Mouse (Mus musculus) cerebellum, postnatal 10 days (tissue): ENCODE measurements around the gene Pcbp3.

ENCODE experiments used
- DNase-seq, 2 experiments: peaks; one replicate each; pipeline ENCODE4 v3.0.0; 2021; ENCODE audit warnings: mixed read lengths in 2 of 2

The Pcbp3 gene

DNA sequence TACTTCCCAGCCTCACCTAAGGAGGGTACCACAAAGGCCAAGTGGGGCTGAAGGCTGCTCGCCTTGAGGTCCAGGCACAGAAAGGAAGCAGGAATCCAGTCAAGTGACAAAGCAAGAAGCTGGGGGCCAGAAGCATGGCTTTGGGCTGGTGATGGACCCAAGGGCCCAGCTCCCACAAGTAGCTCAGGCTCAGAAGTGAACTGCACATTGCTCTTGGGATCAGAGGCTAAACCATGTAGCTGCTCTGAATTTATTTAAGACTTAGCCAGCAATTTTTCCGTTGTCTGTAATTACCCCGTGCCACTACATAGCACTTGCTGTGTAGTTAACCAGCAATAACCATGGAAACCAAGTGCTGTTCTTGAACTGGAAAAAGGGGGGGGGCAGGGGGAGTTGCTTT lies 117.3 kb downstream of the Pcbp3 start:
- DNase-seq = no peak

DNA sequence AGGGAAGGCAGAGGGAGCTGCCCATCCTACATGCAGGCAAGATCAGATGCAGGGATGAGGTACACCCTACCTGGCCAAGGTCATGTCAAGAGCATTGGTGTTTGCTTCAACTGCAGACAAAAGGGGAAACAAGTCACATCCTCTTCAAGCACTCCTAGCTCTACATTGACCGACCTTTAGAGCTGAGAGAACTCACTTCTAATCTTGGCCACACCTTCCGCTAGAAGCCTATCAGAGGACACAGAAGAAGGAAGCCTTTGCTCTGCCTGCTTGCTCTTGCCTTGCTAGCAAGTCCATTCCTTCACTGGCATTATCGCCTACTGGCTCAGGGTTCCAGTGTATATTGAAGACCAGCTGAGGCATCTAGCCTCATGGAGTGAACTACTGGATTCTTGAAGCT lies 119.6 kb downstream of the Pcbp3 start:
- no peak for DNase-seq

DNA sequence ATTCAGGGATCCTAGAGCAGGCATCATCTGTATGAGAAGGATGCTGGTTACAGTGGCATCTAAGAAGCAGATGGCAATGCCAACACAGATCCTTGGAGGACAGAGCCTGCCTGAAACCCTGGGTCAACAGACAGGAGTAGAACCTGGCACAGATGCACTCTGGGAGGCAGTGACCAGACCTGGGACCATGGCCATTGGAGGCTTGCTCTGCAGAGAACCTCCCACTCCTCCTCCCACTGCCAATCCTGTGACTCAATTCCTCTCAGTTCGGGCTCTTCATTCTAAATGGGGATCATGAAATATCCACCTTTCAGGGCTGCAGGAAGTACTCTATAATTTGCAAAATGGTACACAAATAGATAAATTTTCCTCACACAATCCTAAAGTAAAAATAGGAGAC lies 120.5 kb downstream of the Pcbp3 start:
- DNase-seq = no peak

DNA sequence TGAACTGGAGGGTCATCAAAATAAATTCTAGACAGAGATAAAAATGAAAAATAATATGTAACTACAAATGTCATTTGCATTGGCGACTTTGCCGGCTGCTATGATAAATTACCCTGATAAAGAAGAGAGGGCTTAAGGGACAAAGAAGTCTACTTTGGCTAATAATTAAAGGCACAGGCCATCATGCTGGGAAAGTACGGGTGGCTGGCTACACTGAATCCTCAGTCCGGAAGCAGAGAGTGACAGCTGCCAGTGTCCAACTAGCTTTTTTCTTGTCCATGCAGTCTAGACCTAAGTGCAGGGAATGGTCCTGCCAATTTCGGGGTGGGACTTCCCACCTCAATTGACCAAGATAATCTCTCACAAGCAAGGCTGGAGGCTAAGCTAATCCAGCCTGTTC lies 121.1 kb downstream of the Pcbp3 start:
- DNase-seq = no peak

DNA sequence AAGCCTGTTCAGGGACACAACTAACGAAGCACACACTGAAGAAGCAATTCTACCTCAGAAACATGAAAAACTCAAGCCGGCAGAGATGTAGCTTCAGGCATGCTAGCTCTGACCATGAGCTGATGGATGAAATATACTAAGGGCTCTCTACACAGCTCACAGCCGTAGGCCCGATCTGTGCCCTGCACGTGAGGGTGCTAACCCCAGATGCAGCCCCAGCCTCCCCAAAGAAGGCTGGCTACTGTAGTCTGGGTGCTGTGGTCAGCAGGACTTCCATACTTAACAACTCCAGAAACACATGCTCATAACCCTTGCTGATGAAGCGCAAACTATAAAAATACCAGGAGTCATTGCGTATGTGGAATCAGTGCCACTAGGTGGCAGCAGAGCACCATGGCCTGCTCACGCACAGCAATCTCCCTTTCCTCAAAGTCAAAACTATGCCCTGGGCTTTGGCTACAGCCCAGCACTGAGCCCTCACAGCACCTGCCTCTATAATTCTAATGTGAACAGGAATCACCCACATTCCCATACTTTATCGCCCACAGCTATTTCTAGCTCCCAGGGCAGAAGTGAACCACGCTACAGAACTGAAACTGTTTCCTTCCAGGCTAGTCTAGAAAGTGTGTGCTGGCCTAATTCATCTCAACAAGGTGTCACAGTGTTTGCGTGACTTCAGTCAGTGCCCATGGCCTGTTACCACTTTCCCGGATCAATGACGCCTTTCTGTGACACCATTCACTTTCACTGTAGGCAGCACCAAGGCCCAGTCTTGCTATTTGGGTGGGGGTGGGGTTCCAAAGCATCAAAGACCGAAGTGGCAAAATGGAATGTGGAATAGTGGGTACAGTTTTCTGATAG lies 126.0 kb downstream of the Pcbp3 start:
- DNase-seq = peak; percentile 95 to 97

DNA sequence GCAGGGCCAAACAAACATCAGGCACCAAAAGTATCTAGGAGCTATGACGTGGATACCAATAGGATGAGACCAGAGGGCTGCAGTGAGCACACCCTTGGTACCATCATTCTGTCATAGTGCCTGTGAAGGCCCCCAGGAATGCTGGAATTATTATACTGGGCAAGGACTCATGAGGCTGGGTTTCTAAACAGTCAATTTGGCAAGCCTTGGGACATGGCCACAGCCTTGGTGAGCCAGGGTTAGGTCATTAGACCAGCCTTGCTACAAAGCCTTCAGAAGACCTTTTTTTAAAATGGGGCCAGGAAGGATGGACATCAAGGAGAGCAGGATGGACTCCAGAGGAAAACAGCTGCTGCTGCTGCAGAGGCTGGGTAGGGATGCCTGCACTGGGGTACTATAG lies 128.8 kb downstream of the Pcbp3 start:
- no peak for DNase-seq

DNA sequence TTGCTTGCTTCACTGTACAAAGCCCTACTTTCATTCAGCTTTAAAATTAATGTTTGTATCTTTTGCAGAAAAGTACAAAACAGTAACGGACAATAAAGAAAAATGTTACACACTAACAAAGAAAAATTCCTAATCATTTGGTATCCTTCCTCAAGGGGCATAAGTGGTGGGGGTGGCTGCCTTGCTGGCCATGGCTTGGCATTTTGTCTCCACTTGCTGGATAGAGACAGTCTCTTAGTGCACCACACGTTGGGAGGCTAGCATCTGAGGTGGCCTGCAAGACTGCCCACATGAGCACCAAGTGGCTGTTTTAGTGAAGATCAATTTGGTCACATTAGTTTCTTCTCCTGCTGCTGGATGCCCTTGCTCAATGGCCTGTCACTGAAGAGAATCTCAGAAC lies 129.8 kb downstream of the Pcbp3 start:
- no peak for DNase-seq

DNA sequence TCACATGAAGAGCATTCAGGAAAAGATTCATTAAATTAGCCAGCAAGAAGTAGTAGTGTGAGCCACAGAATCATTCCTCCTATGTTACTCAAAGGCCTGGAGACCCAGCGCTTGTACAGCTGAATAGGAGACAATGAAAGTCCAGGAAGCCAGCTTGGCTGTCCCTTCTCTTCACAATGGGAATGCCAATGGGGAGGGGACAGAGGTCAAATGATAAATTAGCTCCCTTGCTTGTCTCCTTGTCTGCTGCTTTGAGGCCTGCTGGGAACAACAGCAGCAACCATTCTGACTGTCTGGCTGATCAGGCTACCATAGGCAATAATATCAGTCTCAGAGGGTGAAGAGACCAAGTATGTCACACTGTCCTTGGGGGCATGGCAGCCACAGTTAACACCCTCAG lies 130.5 kb downstream of the Pcbp3 start:
- DNase-seq = no peak

DNA sequence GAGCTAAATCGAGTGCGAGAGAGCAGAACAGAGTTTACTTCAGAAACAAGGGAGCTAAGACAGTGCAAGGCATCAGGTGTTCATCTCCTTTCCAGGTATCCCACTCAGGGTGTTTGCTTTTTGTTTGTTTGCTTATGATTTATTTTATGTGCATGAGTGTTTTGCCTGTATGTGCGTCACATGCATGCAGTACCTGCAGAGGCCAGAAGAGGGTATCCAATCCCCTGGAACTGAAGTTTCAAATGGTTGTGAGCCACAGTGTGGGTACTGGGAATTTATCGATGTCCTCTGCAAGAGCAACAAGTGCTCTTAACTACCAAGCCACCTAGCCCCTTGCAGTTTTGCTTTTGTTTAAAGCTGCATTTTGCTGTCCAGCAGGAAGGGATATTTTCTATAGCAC lies 132.8 kb downstream of the Pcbp3 start:
- DNase-seq = no peak

DNA sequence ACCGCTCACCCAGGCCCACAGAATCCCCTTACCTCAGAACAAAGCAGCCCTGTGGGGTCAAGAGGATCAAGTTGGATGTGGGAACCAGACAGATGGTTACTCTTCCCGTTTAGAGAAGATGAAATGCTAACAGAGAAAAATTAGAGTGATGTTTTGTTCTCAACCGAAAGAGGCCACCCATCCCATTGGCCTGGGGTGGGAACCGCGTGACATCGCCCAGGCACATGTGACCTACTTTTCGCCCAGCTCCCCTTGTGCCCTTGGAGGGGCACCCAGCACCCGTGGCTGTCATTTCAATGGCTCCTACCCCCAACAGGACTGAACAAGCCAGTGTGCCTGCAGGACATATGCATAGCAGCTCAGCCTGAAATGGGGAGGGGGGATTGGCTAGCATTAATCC lies 139.0 kb downstream of the Pcbp3 start:
- no peak for DNase-seq

DNA sequence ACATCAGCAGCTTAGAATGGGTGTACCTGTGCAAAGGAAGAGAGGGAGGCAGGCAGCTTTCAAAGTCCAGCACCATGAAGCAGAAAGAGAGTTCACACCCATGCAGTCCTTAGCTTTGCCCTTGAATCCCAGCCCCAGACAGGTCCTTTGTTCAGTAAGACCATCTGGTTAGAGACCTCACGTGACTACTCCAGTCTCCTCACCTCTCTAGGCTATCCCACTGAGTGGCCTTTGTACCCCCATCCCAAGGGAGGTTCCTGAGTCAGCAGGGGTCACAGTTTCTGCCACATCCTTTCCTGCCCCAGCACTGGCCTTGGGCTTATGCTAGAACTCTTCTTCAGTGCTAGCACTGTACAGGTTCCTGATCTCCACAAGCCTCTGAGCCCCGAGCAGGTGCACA lies 142.4 kb downstream of the Pcbp3 start:
- DNase-seq = no peak

DNA sequence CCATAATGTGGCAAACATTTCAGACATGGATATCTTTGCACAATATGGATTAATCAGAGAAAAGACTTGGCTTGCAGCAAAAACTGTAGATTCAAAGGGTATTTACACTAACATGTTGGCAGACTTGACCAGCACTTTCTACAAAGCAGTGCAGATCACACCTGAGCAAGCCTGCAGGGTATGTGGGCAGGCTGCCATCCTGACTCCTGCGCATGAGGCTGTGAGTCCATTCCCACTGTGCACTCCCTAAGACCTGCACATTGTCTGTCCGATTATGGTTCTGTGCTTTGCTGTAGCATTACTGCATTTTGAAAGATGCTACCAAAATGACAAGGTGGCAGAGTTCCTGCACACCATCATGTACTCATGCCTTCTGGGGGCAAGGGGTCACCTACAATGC lies 143.3 kb downstream of the Pcbp3 start:
- peak; percentile 57 to 73 for DNase-seq

DNA sequence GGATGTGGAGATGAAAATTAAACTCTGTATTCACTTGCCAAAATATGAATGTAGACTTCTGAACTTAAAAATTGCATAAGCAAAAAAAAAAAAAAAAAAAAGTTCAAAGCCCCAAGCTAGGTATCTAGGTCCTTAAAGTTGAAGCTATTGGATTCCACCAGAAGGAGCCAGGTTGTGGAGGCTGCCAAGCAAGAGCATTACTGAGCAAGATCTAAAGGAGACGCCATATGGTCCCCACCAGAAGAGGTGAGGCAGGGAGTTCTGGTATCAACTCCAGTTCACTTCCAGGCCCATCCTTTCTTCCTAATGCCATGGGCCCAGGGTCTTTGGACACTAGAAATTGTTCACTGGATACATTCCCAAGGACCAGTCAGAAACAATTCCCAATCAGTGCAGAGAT lies 144.8 kb downstream of the Pcbp3 start:
- DNase-seq = peak in 1 of 2 experiments; percentile 33

DNA sequence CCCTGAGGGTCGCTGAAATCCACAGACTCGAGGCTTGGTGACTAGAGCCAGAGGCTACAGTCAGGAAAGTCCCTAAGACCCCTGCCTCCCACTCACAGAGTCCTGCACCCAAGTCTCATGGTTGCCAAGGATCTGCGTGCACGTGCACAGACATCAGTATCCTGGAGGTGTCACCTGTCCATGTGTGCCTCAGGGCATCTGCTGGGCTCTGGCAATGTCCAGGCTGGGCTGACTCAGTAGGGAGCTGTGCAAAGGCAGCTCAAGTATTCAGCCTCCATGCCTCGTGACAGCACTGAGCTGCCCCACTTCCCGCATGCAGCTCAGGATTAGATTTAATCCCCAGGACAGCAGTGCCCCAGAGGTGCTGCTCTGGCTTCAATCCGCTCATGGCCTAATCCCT lies 145.3 kb downstream of the Pcbp3 start:
- DNase-seq = peak; percentile 48 to 51

DNA sequence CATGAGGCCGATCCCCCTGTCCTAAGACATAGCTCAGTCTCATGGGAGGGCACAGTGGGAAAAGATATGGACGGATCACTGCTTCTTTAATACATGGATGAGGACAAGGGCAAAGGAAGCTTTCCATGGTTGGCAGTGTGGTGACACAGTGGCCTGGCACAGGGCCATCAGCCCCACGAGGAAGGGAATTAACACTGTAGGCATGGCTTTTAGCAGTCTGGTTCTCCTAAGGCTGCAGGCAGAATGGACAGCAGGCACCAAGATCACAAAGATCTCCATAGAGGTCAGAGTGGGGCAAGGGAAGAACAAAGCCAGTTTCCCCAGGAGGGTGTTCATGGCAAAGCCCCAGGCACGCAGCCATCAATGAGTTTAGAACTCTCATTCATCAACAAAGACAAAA lies 146.2 kb downstream of the Pcbp3 start:
- peak; percentile 87 for DNase-seq

DNA sequence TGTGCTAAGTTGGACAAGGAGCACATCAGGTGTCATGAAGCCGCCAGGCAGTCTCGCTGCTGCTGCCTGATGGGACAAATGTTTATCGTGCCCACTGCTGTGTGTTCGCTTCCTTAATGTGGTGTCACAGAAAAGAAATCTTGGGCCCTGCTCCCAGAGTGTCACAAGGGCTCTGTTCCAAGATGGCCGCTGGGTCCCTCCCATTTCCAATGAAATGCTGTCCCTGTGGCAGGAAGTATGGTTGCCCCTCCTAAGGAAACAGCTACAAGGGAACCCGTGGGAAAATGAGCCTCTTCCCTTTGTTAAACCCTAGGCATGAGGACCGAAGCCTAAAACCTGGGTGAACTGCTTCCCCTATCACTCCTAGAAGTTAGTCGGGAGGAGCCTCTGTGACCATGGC lies 146.9 kb downstream of the Pcbp3 start:
- peak; percentile 32 to 43 for DNase-seq

DNA sequence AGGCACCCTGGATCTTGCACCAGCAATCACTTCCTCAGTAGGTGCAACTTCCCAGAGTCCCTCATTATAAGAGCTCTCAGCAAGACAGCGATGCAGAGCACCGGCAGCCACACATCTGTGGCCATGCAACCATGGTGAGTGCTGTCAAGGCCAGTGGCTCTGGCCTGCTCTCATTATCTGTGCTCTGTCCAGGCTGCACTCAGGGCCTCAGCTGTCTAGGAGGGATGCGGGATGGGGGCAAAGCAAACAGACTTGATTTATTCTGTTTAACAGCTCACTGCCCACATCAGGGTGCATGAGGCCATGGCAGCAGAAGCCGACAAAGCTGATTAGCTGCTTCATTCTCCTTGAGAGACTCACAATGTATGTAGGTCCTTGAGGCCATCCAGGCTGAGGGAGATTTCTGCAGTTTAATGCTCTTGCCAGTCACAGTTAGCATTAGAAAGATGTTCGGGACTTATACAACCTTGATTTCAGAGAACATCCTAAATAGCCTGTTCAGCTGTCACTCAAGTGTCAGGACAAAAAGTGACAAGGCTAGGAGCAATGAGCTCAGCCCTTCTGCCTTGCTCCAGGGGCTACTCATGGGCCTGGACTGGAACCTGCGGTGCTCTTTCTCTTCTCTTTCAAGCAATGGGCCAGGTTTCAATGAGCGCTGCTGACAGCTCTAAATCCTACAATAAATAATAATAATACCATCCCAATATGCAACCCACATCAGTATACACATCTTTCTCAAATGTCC lies 151.6 kb downstream of the Pcbp3 start:
- DNase-seq = peak; percentile 63 to 75

DNA sequence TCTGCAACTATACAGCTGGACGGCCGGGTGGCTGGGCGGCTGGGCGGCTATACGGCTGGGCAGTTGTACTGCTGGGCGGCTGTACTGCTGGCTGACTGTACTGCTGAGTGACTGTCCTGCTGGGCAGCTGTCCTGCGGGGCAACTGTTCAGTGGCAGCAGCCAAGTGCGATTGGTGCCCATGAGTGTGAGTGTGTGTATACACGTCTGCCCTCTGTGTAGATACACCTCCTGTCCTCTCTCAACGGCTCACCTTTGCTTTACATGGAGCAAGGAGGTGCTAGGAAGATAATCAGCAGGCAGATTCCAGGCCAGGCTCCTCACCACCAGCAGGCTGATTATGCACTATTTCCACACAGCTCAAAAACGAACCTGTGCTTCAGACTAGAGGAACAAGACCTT lies 152.2 kb downstream of the Pcbp3 start:
- peak; percentile 60 to 63 for DNase-seq

DNA sequence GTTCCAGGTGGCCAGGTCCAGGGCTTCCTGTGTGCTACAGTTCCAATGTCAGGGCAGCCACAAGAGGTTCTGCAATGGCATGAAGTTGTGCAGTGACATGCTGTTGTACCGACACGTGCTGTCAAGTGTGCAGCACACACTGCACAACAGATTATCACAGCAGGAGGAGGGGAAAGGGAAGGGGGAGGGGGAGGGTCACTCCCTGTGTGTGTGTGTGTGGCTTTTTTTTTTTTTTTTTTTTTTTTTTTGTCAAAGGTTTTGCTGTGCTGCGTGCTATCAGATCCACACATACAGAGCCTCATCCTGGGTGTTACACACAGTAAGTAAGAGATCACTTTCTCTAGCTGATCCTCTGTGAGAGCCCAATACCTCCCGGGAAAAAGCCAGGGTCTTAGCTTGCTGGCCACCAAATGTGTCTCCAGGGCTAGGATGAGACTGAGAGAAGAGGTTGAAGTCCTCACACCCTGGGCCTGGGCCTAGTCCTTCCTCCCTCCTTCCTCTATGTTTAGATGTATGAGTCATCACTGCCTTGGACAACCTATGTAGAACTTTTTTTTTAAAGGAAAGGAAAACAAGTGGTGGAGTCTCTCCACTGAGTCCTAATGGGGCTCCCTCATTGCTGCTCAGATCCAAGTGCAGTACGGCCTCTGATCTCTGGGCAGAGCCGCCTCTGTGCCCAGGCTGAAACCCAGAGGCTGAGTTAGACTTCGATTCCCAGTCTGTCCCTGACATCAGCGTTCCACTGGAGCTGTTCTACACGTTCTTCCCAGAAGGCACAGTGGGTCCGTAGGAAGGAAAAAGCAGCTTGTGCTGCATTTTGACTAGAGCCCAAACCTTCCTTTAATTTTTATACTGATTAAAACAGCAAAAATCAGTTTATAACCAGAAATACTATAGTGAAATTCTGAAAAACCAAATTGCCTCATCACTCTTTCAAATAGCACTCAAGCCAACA lies 153.0 kb downstream of the Pcbp3 start:
- DNase-seq = peak in 1 of 2 experiments; percentile 37

DNA sequence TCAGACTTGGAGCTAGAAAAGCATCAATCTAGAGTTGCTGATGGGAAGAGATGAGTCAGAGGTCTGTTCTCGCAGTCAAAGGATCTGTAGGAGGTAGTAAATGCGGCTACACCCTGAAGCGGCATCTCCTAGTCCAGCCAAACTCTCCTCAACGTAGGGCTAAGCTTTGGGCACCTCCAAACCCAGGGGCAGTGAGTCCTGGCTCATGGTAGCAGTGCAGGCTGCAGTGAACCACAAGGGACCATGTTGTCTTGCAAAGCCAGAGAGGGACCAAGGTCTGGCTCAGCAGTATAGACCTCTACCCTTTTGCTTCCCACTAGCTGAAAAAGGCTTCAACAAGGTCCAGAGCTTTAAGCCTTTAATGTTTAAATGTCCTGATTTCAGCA lies 159.2 kb downstream of the Pcbp3 start:
- peak; percentile 50 to 54 for DNase-seq

DNA sequence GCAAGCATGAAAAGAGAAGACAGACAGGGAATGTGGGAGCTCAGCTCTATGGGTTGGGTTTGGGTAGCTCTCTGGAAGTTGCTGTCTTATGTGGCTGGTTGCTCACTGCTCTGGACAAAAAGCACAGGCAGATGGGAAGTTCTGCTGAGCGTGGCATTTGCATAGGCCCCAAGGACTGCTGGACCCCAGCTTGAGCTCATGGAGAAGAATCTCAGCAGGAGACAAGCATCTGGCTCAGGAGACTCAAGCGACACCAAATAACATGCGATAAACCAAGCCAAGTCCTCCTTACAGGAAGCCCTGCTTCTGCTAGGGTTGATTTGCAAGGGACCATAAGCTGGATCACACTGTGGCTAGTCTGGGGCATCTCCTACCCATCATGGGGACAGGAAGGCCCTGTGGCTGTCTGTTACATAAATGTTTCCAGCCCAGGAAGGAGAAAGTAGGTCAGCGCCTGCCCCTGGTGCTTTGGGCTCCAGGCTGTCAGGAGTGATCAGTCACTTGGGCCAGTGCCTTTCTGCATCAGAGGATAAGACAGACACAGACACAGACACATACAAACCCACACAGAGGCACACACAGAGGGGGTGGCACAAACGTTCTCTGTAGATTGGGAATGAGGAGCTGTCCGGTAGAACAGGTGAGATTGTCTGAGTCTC lies 159.7 kb downstream of the Pcbp3 start:
- DNase-seq = peak; percentile 88 to 89

DNA sequence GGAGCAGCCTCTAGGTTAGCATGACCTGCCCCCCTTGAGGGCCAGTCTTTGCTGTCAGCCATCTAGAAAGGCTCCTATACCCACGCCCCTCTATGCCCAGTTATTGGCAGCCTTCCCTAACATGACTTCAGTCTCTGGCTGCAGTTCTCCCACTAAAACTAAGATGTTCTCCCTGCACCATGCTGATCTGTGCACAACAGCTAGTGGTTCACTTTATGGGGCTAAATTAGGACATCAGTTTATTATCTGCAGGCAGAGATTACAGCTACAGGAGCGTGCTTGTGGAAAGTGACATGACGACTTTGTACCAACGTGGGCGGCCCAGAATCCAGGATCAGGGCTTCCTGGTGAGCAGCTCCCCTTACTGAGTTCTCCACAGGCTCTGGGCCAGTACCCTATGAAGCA lies 160.4 kb downstream of the Pcbp3 start:
- peak; percentile 67 to 70 for DNase-seq
